Mouse (Mus musculus) left cerebral cortex, postnatal 10 days (tissue): ENCODE measurements at regions not wholly inside any gene's neighbourhood (a gene's known extent, or its start where the extent isn't known, plus 50 kb on each side); places are given as distances from the start of the nearest gene placed in this dataset.
"Not testable (repeated sequence)": the region's sequence is repeated elsewhere in the genome, so short reads cannot be mapped to it uniquely, and the experiment has no call there.

Experiments used
- DNase-seq, 2 experiments: peaks; one replicate each; pipeline ENCODE4 v3.0.0; 2021 to 2022; ENCODE audit warnings: low spot score in 2 of 2, mixed read lengths in 1 of 2; ENCODE audit errors: extremely low spot score in 1 of 2
- intact Hi-C: fragments of 180-260 bp; cut with DNase I; formaldehyde crosslinking; loops from one replicate; pipeline ENCODE4 v1.15.1; 2025

DNA sequence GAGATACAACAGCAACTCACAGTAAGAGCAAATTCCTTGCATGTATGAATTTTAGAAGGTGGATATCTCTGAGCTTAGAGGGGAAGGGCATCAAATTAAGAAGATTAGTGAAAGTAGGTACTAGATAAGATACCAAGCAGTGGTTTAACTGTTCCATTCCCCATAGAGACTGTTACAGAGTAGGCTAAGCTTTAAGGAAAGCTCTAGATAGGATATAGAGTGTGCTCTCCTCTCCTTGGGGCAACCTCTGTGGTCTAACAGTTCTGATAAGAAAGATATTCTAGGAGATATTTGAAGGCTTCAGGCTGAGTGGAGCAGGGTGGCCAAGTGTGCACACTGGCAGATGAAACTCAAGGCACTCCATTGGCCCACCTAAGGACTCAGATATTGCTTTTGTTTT is 94.5 kb upstream of the Fam3c start:
- intact Hi-C loops, result no loop called here
- DNase-seq, result no peak

- intact Hi-C loops, result no loop called here
These were observed 92.9 kb upstream of the Fam3c start for GRCm38 (mm10) chr6:22448906-22449305.

GRCm38 (mm10) chr6:22447636-22448035 is 91.6 kb upstream of the Fam3c start:
- no peak for DNase-seq
- intact Hi-C loops, result no loop called here

More at GRCm38 (mm10) chr6:22448906-22449305, 92.9 kb upstream of the Fam3c start:
- DNase-seq, result no peak

- intact Hi-C loops, result no loop called here
- no peak for DNase-seq
These were observed 90.7 kb upstream of the Fam3c start for GRCm38 (mm10) chr6:22446621-22447310.

DNA sequence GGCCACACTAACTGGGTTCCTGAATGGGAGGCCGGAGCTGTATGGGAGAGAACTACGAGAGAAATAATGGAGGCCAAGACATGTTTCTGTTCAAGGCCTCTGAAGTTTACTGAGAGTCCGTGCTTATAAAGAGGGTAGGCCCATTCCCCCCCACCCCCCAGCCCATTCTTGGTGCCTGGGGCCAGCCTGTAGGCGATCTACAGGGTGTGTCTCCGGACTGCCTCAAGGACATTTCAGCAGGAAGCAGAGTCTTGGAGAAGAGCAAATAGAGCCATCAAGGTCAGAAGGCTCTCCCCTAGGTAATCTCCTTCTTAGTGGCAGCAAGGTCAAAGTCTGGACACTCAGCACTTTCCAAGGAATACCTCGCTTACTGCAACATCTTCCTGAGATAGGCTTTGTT is 88.8 kb upstream of the Fam3c start:
- DNase-seq, intact Hi-C loops: not testable (repeated sequence)

- no peak for DNase-seq
- intact Hi-C loops, result no loop called here
These were observed 88.2 kb upstream of the Fam3c start for GRCm38 (mm10) chr6:22444220-22444619.

GRCm38 (mm10) chr6:22443573-22443972 is 87.5 kb upstream of the Fam3c start:
- intact Hi-C loops, result no loop called here
- DNase-seq, result no peak

GRCm38 (mm10) chr6:22443170-22443569 is 87.1 kb upstream of the Fam3c start:
- intact Hi-C loops, result no loop called here
- DNase-seq, result no peak

DNA sequence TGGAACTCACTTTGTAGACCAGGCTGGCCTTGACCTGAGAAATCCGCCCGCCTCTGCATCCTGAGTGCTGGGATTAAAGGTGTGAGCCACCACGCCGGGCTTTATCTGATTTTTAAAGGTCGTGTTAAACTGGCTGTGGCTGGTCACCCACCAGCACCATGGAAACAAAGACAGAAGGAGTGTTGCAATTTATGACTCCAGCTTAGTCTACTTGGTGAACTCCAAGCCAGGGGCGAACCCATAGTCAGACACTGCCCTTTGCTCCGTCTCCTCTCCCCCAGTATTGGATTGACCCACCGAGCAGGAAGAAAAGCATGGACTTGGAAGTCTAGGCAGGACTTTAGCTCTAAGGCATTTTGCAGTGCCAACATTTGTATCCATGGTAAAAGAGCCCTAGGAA is 86.5 kb upstream of the Fam3c start:
- intact Hi-C loops, result no loop called here
- no peak for DNase-seq

DNA sequence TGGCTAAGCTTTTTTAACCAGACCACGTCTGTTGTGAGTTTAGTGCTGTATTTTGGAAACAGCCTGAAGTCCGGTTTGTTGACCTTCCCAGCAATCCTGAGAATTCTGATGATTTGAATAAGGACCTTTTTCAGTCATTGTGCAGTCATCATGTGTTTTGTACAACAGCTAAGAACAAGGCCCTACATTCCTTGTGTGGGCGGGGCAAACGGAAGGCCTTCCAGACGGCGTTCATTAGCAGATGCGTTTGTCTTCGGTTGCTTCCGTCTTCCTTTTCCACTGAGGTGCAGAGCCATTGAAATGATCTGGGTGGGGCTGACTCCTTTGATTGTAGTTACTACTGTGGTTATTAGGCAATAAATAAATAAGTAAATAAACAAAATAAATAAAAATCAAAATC is 83.8 kb upstream of the Fam3c start:
- intact Hi-C loops, result no loop called here
- DNase-seq, result no peak

GRCm38 (mm10) chr6:22429026-22429425 is 73.0 kb upstream of the Fam3c start:
- DNase-seq, result peak; percentile 18 to 19
- intact Hi-C loops, result no loop called here

DNA sequence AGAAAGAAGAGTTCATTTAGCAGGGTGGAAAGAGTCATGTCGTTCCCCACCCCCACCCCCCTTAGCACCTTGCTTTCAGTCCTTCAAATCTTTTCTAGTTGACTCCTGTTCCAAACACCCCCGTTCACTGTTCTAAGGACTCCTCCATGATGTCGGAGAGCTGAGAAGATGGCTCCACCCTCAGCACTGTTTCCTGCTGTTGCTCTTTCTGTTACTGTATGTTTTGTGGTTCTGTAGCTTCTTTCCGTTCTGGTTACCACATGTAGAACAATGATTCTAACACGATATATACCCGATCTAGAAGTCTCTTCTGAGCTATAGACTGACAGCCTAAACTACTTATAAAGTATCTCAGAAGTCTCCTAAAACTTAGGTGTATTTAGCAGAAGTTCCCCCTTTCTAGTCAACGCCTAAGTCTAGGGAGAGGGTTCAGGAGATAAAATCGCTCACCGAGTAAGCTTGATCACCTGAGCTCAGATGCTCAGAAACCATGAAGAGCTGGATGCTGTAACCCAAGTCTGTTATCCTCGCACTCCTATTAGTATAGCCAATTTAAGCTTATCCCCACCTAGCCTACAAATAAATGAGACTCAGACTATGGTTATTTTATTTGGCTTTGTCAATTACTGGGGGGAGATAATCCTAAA is 68.2 kb upstream of the Fam3c start:
- intact Hi-C loops, result no loop called here
- no peak for DNase-seq

- DNase-seq, result no peak
These were observed 67.3 kb upstream of the Fam3c start for GRCm38 (mm10) chr6:22423070-22423980.

GRCm38 (mm10) chr6:22421551-22421950 is 65.5 kb upstream of the Fam3c start:
- intact Hi-C loops, result no loop called here
- DNase-seq, result no peak

More at GRCm38 (mm10) chr6:22423070-22423980, 67.3 kb upstream of the Fam3c start:
- intact Hi-C loops, result no loop called here

GRCm38 (mm10) chr6:22418279-22418678 is 62.2 kb upstream of the Fam3c start:
- intact Hi-C loops, result no loop called here

GRCm38 (mm10) chr6:22417189-22417588 is 61.1 kb upstream of the Fam3c start:
- intact Hi-C loops, result no loop called here
- no peak for DNase-seq

More at GRCm38 (mm10) chr6:22418279-22418678, 62.2 kb upstream of the Fam3c start:
- DNase-seq, result no peak

DNA sequence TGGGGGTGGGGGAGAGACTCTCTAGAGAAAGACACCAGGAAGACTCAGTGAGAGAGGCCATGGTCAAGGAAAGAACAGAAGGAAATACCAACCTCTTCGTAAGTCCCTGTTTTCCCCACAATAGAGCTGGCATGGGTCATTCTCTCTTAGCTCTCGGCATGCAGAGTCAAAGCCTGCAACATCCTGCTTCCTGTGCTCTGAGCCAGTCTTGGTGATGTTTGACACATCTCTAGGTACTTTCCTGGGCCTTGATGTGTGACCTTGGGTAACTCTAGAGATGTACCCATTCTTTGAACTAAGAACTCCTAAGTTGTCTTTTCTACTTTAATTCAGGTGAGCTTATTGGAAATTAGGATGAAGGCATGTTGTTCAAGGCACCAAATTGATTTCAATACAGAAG is 55.8 kb upstream of the Fam3c start:
- intact Hi-C loops, result loop anchor here (5.0 kb wide), 1 partner anchor 34 kb away; no protein-coding TSS in a partner anchor
- DNase-seq, result no peak

- no peak for DNase-seq
- intact Hi-C loops, result no loop called here
These were observed 53.0 kb upstream of the Fam3c start for GRCm38 (mm10) chr6:22408808-22409589.
